Mouse (Mus musculus) liver, adult (tissue): ENCODE data around the gene Zfp455.

ENCODE experiments used
- GATA4 ChIP-seq: IDR thresholded peaks from 2 replicates; pipeline ENCODE4 v1.6.1; 2014; ENCODE audit warnings: mild to moderate bottlenecking, low read length; ENCODE audit not compliant: insufficient replicate concordance

The Zfp455 gene

GRCm38 (mm10) chr13:67194340-67194894, at the start of gene Zfp455:
Gene Zfp455, plus strand, starts transcription at chr13:67194506.
- TF ChIP-seq GATA4: no peak

GRCm38 (mm10) chr13:67172991-67173722, 21.1 kb upstream of the Zfp455 start, which contains the start of gene Rsl1:
Gene Rsl1, plus strand, starts transcription at chr13:67173182.
- TF ChIP-seq GATA4: peak; percentile 7; the same call in 1 of the 2 replicates

GRCm38 (mm10) chr13:67173723-67174055, 20.6 kb upstream of the Zfp455 start:
- no peak for TF ChIP-seq GATA4

GRCm38 (mm10) chr13:67201656-67202055, 7.3 kb downstream of the Zfp455 start:
- no peak for TF ChIP-seq GATA4

GRCm38 (mm10) chr13:67214015-67214607, 19.8 kb downstream of the Zfp455 start:
- no peak for TF ChIP-seq GATA4
